Mouse (Mus musculus) right cerebral cortex, postnatal 25 days (tissue): ENCODE data around the gene 1700001L19Rik.
"Not testable (repeated sequence)": the region's sequence is repeated elsewhere in the genome, so short reads cannot be mapped to it uniquely, and the experiment has no call there.

Experiments used
- DNase-seq: peaks from one replicate; pipeline ENCODE4 v3.0.0; 2022

1700001L19Rik gene

DNA sequence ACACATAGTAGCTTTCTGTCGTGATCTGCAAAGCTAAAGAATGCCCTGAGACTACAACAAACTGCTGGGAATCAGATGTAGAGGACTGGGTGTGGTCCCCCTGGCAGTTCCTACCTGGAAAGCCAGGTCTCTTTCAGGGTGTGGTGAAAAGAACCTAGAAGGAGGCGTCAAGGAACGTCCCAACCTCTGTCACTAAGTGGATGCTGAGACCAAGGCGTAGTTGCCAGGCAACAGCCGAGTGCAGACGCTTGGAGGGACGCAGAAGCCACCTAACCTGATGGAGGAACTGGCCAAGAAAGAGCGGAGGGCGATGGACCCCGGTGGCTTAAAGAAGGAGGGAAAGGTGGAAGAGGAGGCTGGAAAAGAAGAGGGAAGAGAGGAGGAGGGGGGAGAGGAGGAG is at the start of gene 1700001L19Rik:
Gene 1700001L19Rik (plus strand): TSS at position 223 of the 400 bp plus-strand sequence.
- DNase-seq: peak; percentile 57

DNA sequence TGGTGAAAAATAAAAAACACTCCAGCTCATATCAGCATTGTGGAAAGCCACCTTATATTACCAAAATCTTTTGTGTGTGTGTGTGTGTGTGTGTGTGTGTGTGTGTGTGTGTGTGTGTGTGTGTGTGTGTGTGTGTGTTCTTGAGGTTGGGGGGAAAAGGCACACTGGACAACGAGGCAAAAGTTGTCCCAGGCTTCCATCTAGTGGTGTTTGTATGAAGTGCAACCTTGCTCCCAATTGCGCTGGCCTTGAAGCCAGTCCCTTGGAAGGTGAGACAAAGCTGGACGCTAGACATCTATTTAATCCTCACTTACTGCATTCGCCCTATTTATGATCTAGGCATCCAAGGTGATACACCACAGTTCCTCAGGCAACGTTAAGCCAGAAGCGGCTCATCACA is 43.8 kb upstream of the 1700001L19Rik start:
- not testable (repeated sequence) for DNase-seq

DNA sequence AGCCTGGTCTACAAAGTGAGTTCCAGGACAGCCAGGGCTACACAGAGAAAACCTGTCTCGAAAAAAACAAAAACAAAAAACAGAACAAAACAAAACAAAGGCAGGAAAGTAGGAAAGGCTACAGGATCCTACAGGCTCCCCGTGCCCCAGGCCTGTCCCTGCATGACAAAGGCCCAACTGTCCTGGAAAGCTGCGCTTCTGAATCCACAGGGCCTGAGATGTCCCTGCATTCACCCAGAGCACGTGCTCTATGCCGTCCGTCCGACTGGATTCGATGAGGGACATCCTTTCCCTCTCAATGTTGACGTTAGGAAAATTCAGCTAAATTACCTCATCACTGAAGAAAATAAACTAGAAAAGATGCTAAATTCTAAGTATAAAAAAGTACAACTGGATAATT is 29.1 kb upstream of the 1700001L19Rik start:
- no peak for DNase-seq

DNA sequence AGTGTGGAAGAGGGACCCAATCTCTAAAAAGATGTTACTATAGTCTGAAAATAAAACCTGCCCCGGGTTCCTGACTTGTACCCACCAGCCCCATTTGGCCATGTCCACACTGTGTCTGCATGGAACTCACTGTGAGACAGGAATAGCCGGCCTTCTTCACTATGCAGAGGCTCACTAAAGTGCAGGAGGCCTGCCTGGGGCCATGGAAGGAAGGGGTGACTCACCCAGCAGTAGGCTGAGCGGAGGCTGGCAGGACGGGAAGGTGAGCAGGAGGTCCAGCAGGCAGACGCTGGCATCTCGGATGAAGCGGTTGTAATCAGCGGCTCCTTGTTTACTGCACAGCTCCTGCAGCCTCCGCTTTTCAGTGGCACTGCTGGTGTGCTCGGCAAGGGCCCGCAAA is 28.7 kb upstream of the 1700001L19Rik start:
- DNase-seq: no peak

DNA sequence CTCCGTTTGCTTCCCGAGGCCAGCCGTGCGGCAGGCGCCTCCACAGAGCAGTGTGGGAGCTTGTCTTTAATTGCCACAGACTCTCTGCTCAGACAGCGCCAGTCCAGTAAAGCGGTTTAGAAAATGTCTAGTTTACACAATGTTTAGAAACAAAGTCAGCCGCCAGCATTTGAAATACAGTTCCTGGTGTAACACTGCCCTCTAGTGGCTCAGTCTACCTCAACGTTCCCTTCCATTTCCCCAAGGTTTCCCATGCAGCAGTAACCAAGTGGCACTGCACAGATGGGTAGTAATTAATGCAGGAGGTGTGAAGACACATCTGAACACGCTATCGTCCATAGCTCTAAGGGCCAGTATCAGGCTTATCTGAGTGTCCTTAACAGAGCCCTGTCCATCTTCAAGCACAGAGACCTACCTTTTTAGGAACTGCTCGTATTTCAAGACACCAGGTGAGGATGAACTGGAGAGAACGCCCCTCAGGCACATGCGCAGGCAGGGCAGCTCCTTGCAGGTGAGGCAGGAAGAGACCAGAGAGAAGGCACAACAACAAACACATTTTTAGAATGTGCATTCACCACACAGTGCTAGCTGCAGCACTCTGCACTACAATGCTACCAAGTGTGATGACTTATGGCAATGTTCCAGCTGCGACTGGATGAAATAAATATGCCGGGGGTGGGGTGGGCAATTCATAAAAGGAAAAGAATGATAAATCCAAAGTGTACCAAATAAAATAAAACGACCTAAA is 27.5 kb upstream of the 1700001L19Rik start:
- DNase-seq: peak; percentile 67

DNA sequence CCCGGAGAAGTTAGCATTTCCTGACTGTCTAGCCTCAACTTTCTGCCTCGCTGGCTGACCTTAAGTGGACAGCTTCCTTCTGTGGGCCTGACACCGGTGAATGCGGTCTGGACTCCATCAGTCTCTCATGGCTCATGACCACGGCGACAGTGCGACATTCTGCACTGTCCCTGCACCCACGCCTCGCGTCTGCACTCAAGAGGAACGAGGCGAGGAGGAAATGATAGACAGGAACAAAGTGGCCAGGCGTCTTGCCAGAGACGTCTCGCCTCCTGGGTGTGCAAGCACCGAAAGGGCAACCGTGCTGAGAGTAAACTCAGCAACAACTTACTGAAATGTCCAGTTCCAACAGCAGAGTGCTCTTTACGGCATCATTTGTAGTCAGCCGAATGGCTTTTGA is 25.0 kb upstream of the 1700001L19Rik start:
- DNase-seq: no peak

DNA sequence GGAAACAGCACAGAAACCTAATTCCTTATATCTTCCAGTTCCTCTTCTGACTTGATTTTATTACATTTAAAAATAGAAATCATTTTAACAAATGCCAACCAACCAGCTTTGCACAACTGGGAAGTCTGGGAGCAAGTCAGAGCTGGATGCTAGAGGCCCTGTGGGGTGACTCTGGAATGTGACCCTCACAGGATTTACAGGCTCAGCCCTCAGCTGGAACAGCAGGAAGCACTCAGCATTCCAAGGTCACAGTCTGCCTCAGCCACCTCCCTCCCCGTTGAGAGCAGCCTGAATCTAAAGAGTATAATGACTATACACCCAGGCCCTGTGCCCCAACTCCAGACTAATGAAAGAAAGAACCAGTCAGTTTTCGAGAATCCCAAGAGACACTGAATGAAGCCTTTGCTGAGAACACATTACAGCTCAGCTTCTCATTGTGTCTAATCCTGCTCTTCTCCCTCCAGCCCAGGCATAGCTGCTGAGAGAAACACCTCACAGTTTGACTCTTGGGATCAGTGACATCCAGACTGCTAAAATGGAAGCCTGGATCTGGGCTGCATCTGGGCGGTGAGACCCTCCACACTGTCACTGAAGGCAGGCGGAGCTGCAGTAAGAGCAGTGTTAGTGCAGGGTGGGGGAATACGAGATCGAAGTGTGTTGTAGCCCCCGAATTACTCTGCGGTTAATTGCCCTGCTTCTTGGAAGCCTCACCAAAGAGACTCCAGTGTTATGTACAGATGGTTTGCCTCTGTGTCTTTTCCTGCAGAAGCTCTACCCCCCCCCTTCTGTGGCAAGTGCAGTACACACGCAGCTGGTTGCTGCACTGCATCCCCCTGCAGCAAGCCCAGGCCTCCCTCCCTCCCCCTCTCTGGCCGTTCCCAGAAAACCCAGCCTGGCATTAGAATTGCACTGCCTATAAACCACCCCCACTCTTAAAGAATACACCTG is 24.0 kb upstream of the 1700001L19Rik start:
- DNase-seq: no peak

DNA sequence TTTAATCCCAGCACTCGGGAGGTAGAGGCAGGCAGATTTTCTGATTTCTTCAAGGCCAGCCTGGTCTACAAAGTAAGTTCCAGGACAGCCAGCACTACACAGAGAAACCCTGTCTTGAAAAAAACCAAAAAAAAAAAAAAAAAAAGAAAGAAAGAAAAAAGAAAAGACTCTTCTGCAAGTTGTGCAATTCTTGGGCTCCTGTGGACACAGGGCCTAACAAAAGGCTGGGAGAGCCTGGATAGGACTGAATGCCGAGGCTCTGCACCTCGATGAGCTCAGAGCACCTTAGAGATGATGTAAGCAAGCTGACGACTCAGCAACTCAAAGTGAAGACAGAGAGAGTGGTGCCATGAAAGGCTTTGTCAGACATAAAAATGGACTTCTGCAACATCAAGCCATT is 22.8 kb upstream of the 1700001L19Rik start:
- DNase-seq: no peak

DNA sequence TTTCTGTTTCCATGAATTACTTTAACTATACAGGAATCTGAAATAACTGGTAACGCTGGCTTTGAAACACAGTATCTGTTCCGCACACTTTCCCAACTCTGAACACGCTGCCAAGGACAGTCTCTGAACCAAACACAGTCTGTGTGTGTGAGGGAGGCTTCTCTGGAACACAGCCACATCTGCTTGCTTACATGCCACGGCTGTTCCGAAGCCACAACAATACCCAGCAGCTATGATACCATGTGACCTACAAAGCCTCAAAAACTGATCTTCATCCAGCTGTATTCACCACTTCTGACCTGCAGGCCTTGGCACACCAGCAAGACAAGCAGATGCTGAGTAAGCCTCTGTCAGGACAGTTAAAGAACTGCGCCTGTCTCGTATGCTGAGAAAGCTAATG is 19.3 kb upstream of the 1700001L19Rik start:
- peak; percentile 45 for DNase-seq

DNA sequence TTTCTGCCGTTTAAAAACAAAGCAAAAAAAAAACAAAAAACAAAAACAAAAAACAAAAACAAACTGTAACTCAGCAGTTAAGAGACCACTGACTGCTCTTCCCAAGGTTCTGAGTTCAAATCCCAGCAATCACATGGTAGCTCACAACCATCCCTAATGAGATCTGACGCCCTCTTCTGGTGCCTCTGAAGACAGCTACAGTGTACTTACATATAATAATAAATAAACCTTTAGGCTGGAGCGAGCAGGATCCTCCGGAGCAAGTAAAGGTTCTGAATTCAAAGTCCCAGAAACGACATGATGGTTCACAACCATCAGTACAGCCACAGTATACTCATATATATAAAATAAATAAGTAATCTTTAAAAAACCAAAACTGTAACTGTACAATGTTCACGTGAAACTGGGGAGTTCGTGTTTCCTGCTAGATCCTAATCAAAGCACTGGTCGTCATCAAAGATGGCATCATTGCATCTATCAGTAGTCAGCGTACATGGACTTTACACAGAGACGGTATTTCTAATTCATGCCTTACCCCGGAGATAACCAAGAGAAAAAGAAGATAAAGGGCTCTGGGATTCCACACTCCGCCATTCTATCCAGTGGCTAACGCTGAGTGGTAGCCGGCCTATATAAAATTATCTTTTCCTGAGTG is 16.0 kb upstream of the 1700001L19Rik start:
- no peak for DNase-seq

DNA sequence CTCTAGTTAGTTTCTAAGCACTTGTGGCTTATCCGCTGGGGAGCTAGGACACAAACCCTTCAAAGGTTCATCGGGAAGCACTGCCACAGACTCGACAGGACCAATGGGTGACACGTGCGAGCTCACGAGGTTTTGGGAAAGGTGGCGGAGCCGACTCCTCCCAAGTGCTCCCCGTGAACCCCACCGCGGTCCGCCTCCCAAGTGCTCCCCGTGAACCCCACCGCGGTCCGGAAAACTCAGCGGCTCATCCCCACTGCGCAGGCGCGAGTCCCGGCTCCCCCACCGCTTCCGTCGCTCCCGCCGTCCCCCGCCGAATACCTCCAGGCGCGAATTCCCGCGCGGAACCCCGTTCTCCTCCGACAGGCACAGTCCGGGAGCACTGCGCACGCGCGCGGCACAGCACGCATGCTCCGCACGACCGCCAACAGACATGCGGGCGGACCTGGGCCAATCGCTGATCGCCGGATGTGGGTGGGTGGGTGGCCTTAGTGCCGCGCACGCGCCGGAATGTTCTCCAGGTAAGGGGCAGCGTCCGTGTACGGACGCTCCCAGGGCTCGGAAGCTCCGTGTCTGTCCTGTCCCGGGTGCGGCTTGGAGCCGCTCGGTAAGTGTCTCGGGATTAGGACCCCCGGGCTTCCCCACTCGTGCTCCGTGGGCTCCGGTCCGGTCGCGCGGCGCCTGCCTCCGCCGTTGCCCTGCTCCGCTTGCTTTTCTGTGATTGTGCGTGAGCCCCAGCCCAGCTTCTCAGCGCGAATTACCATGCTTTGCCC is 15.3 kb upstream of the 1700001L19Rik start, which contains the start of the genes Mtrr and Fastkd3:
Gene Mtrr (minus strand): TSS at position 403 of the 770 bp plus-strand sequence.
Gene Fastkd3 (plus strand): TSS at position 488 of the 770 bp plus-strand sequence.
- peak; percentile 98 for DNase-seq

DNA sequence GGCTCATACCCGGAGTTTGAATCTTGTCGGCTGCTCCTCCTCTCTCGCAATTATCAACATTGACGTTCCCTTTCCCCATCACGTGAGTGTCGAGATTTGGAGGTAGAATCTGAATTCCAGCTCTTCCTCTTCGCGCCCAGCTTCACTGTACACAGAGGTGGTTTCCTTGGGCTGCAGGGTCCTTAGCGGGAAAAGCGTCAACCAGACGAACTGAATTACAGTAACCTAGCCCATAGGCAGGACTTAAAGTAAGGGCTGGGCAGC is 14.8 kb upstream of the 1700001L19Rik start:
- peak; percentile 36 for DNase-seq

DNA sequence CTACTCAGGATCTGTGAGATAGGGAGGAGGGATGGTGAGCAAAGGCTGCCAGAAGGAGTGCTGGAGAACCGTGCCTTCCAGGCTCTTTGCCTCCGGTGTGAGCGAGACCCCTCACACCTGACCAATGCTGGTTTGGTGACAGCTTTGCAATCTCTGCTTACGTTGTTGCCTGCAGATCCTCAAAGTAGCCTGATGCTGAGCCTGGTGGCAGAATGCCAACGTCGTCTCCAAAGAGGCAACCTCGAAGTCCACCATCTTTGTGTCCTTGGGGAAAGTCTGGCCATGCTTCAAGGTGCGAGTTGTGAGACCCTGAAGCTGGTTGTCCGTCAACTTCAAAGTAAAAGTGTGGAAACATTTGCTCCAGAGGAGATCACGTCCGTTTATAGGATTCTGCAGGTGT is 13.3 kb upstream of the 1700001L19Rik start:
- DNase-seq: no peak

DNA sequence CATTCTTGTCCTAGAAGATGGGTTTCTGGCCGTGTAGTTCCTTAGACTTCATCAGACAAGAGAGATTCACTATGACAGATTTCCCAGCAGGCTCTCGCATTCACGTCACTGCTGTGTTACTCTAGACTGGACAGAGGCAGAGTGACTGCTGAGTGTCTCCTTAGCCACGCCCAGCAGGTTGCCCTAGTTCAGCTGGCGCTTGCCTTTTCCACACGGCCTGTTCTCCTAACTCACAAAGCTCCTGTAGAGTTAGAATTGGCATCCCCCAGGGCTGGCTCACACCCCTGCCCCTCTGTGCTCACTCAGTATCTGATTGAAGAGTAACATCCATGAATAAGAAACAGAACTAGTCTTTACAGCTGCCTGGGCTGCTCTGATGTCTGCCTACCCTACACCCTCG is 11.8 kb upstream of the 1700001L19Rik start:
- DNase-seq: no peak

DNA sequence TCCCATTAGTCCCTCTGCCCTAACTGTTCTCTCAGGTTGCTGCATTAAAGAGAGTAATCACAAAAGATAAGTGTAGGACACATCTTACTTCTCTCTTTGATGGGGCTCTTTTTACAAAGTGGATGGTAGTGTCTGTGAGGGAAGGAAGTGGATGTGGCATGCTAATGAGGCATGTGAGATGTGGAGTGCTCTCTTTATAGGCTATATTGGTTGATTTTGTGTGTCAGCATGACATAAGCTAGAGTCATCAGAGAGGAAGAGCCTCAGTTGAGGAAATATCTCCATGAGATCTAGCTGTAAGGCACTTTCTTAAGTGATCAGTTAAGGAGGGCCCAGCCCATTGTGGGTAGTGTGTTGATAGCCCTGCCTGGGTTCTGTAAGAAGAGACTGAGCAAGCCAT is 8.9 kb upstream of the 1700001L19Rik start:
- DNase-seq: no peak

DNA sequence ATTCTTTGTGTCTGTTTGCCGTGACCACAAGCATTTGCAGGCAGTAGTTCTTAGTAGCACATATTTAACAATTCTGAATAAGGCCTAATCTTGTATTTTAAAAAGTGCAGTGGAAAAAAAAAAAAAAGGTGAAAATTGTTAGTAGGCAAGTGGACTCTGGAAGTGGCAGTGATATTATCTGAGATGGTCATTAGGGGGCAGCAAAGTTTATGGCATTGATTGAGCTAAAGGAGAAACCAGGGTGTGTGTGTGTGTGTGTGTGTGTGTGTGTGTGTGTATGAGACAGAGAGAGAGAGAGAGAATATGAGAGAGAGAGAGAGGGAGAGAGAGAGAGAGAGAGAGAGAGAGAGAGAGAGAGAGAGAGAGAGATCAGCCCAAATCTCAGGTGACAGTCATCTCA is 3.4 kb upstream of the 1700001L19Rik start:
- no peak for DNase-seq

DNA sequence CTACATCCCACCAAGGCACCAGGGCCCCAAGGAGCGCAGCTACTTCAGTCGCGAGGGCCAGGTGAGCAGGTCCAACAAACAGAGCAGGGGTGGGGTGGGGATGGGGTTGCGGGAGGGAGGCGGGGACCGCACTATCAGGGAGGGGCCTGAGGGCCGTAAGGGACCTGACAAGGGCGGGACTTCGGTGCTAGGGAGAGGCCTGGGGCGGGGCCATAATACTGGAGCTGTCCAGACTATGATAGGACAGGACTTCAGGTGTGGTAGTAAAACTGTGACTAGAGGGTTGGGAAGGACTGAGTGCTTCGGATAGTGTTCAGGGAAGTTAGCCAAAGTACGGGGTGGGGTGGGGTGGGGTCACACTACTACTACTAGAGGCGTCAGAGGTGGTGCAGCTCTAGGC is 446 bp downstream of the 1700001L19Rik start:
- DNase-seq: no peak

DNA sequence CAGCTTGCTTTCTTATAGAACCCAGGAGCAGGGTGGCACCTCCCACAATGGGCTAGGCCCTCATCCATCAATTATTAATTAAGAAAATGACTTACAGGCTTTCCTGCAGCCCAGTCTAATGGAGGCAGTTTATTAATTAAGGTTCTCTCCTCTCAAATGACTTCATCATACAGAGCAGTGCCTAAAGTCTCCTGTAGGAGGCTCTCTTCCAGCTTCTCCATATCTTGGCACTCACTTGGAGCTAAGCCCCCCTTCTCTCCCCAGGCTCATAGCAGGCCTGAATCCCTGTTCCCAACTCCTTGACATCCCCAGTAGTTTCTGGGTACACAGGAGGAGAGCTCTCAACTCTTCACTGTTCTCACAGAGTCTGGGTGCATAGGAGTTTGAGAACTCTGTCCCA is 1.7 kb downstream of the 1700001L19Rik start:
- DNase-seq: no peak

DNA sequence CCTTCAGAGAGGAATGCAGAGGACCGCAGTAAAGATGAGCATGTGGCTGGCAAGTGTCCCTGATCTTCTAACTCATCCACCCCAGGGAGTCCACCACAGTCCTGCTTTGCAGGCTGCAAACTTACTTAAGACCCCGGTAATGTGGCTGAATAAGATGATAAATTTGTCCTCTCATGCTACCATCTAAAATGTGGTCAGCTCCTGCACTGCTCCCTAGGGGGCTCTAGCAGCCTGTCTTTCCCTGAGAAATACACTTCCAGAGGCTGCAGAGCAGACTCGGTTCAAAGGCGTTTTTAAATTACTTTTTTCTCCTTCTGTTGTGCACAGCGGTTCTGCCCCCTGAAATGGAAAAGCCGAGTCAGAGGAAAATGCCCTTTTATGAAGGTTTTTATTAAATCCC is 4.0 kb downstream of the 1700001L19Rik start:
- DNase-seq: no peak

DNA sequence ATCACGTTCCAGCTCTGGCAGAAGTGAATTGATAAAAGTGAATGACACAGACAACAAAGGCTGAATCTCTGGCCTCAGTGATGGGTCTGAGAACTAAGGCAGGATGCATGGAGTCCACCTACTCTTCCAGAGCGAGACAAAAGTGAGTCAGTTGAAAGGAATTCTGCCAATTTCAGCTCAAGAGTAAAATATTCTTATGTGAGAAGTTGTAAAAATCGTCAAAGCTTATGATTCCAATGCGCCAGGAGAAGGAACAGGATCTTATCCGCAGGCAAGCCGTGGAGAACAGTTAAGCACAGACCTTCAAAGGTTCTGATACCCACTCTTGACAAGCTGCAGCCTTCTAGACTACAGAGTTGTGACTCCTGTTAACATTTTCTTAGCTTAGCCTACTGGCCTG is 5.9 kb downstream of the 1700001L19Rik start:
- no peak for DNase-seq

DNA sequence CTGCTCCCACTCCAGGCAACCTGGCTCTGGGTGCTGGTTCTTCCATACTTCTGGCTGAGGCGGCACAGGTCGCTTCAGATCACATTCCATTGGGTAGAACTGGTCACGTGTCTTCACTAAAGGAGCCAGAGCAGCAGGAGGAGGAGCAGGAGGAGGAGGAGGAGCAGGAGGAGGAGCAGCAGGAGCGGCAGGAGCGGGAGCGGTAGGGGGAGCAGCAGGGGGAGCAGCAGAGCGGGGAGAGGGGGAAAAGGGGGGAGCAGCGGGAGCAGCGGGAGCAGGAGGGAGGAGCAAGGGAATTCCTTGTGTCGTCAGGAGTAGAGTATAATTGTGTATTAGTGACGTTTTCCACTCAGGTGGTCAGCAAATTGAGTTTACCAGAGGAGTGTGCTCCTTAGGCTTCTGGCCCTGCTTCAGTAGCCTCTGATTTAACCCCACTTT is 8.5 kb downstream of the 1700001L19Rik start:
- DNase-seq: no peak

DNA sequence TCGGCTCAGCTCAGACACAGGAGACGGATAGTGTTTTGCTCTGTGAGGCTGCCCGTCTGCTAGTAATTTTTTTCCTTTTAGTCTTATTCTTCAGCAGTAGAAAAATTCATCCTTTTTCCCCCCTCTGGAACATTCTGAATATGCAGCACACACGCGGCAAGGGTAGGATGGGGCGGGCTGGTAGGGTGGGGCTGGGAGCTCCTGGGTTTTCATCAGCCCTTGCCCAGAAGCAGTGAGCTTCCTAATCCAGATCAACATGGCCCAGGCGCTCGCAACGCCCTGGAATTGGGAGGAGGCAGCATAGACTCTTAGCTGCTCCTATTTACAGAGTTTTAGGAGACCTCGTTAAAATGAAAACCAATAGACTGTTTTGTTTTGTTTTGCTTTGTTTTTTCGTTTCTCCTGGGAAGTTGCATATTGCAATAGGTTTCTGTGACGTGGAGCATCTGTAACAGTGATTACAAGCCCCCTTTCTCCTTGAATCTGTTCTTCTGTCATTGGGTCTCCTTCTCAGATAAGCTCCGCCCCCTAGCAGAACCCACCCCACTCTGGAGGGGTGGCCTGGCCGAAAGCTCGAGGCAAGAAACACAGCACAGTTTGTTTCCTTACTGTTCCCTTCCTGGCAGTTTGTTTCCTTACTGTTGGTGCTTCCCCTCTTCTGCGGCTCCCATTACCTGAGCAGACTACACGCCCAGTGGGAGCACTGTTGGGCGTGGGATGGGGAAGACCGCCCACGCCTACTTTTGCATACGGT is 10.6 kb downstream of the 1700001L19Rik start:
- peak; percentile 30 for DNase-seq
